In the genomic region with DNA sequence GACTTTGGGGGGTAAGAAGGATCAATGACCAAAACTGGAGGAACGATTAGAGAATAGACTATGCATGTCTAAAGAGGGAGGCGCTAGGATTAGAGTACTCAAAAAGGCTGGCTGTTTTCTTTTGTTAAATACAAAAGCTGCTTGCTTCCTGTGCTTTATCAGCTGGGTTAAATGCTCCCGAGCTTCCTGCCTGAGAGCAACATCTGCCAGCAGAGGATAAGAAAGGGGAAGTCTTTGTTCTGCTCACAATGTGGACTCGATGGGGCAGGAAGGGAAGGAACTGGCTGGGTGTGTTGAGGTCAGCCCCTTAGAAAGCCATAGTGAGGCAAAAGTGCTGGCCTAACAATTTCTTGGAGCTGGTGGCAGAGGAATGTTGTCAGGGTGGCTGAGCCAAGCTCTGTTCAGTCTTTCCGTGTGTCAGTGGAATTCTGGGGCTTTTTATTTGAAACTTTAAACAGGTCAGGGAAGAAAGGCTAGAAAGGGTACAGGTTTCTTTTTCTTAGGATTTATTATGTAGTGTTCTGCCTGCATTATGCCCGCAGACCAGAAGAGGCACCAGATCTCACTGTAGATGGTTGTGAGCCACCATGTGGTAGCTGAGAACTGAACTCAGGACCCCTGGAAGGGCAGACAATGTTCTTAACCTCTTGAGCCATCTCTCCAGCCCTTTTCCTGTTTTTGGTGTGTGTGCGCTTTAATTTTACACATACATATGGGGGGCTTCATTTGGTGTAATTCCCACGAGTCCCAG, we compare ENCODE assay signal across 8 mouse cellular contexts. TPM values are rescaled to one million over a fixed set of nuclear protein-coding genes. Genes with fewer than 3 reads are reported as not detected.
DNase-seq lines count a peak whose midpoint lies in the region; ATAC-seq and TF ChIP-seq lines count a peak whose summit lies in the region.

No protein-coding gene starts in this region.

- peaks cover 77% of the 10 kb centered on the region for H3K36me3 ChIP-seq in embryonic facial prominence, embryonic 13.5 days
- H3K36me3 ChIP-seq in liver, embryonic 14.5 days (replicated peaks; ENCODE audit: control insufficient read depth, insufficient read depth, low read depth), result peaks cover 49% of the 10 kb centered on the region

- H3K9me3 ChIP-seq in embryonic facial prominence, embryonic 13.5 days, result no peaks in the 10 kb centered on the region
- no peaks in the 10 kb centered on the region for H3K9me3 ChIP-seq in liver, embryonic 14.5 days (ENCODE audit: control insufficient read depth, low read length)

- no peak overlapping the region for H3K4me2 ChIP-seq in embryonic facial prominence, embryonic 13.5 days
- no peak overlapping the region for H3K4me2 ChIP-seq in liver, embryonic 14.5 days (ENCODE audit: low read depth)

- no peak overlapping the region for H3K4me3 ChIP-seq in embryonic facial prominence, embryonic 13.5 days
- H3K4me3 ChIP-seq in liver, embryonic 14.5 days (ENCODE audit: insufficient read depth in 1 of 2, low read depth in 2 of 2, low read length in 2 of 2), result no peak overlapping the region

- 52% methylated on average over 8 of the region's 8 CpGs for WGBS in embryonic facial prominence, embryonic 13.5 days
- 16% methylated on average over 8 of the region's 8 CpGs for WGBS in liver, embryonic 14.5 days (ENCODE audit: insufficient replicate concordance)

- no peak for ATAC-seq in embryonic facial prominence, embryonic 13.5 days (ENCODE audit: insufficient number of reproducible peaks, insufficient read depth, low FRiP score, low TSS enrichment, low read depth)
- peak; percentile 97 to 99 for ATAC-seq in hematopoietic stem cell, adult 5-6 weeks (replicated peaks in 1 of 2; ENCODE audit: insufficient read depth in 1 of 2, low FRiP score in 2 of 2, low TSS enrichment in 1 of 2, low read depth in 1 of 2, poor library complexity in 2 of 2, severe bottlenecking in 2 of 2)
- ATAC-seq in liver, embryonic 14.5 days (ENCODE audit: insufficient read depth), result peak; percentile 79

- H3K27me3 ChIP-seq in embryonic facial prominence, embryonic 13.5 days, result no peaks in the 10 kb centered on the region
- no peaks in the 10 kb centered on the region for H3K27me3 ChIP-seq in liver, embryonic 14.5 days (ENCODE audit: control insufficient read depth, insufficient read depth, low read length)

- H3K9ac ChIP-seq in embryonic facial prominence, embryonic 13.5 days, result no peak overlapping the region
- H3K9ac ChIP-seq in liver, embryonic 14.5 days (replicated peaks), result 0 out of 2 replicates have a peak overlapping the region, but pooled peaks have one; percentile 13

- peak; percentile 51 for DNase-seq in thymus, postnatal 0 days (ENCODE audit: low spot score)
- no peak for DNase-seq in thymus, postnatal 4 days
- peak; percentile 46 to 51 (median 47) for DNase-seq in liver, embryonic 14.5 days (ENCODE audit: low read depth in 3 of 3, low spot score in 3 of 3)
- DNase-seq in neural tube, embryonic 10.5 days (ENCODE audit: extremely low spot score, low spot score), result peak; percentile 30
- no peak for DNase-seq in ovary, postnatal 36 days (ENCODE audit: low spot score)
- no peak for DNase-seq in left cerebral cortex, postnatal 36 days (ENCODE audit: low spot score in 2 of 2)

- H3K4me1 ChIP-seq in embryonic facial prominence, embryonic 13.5 days, result 0 out of 2 replicates have a peak, but pooled peaks cover 8% of the 10 kb centered on the region
- H3K4me1 ChIP-seq in liver, embryonic 14.5 days (replicated peaks; ENCODE audit: control insufficient read depth in 2 of 2, insufficient read depth in 2 of 2, low read length in 1 of 2), result peaks cover 3 to 19% of the 10 kb centered on the region in 2 experiments; a peak in 3 of 4 replicates

- peak; percentile 22; the same call in 1 of the 2 replicates for TF ChIP-seq CTCF in liver, embryonic 14.5 days (IDR thresholded peaks at IDR 0.05; ENCODE audit: low read depth)

- TF ChIP-seq EP300 in liver, embryonic 14.5 days (IDR thresholded peaks at IDR 0.05; ENCODE audit: low read depth), result peak; percentile 50

- H3K27ac ChIP-seq in embryonic facial prominence, embryonic 13.5 days, result 0 out of 2 replicates have a peak overlapping the region, but pooled peaks have one; percentile 7
- peak overlapping the region; percentile 33 for H3K27ac ChIP-seq in liver, embryonic 14.5 days

- intact Hi-C loops in left cerebral cortex, postnatal 36 days (cut with DNase I), result no loop called here

RNA-seq across cellular contexts. Expression of gene Cep68, which starts 17.9 kb away (rescaled TPM):
- polyA plus RNA-seq in thymus, postnatal 0 days (2015; fragmentation: Nextera tagmentation; extraction: Ambion mirVana), result 16.6 and 18.1 TPM in 2 replicates
- polyA plus RNA-seq in embryonic facial prominence, embryonic 13.5 days (2015; fragmentation: Nextera tagmentation; extraction: Ambion mirVana), result 39.0 and 39.1 TPM in 2 replicates
- 58.3 and 65.7 TPM in 2 replicates for total RNA-seq in hematopoietic stem cell, adult 5-6 weeks (2017)
- polyA plus RNA-seq in liver, embryonic 14.5 days (2012; rRNA removed), result 4.5 TPM in 2 replicates
- polyA plus RNA-seq in liver, embryonic 14.5 days (2014; fragmentation: Nextera tagmentation; extraction: Ambion mirVana), result 4.8 and 5.7 TPM in 2 replicates
- total RNA-seq in left cerebral cortex, postnatal 36 days (2021), result 10 to 100 TPM; 27.4 to 29.1 TPM

RNA-seq across cellular contexts. Expression of gene Rab1a, which starts 30.1 kb away (rescaled TPM):
- polyA plus RNA-seq in thymus, postnatal 0 days (2015; fragmentation: Nextera tagmentation; extraction: Ambion mirVana), result 172 and 180 TPM in 2 replicates
- 251 and 290 TPM in 2 replicates for polyA plus RNA-seq in embryonic facial prominence, embryonic 13.5 days (2015; fragmentation: Nextera tagmentation; extraction: Ambion mirVana)
- 88.4 and 111 TPM in 2 replicates for total RNA-seq in hematopoietic stem cell, adult 5-6 weeks (2017)
- polyA plus RNA-seq in liver, embryonic 14.5 days (2012; rRNA removed), result 37.0 and 53.0 TPM in 2 replicates
- 80.6 and 84.2 TPM in 2 replicates for polyA plus RNA-seq in liver, embryonic 14.5 days (2014; fragmentation: Nextera tagmentation; extraction: Ambion mirVana)
- total RNA-seq in left cerebral cortex, postnatal 36 days (2021), result 100 to 1,000 TPM; 192 to 195 TPM

Comparison
In these comparisons a context has a peak if more than half of its experiments do, and no peak if none do; other contexts are left out.
1. DNase-seq: peak in thymus, postnatal 0 days (single experiment), liver, embryonic 14.5 days (3 of 3) and neural tube, embryonic 10.5 days (single experiment); none in thymus, postnatal 4 days (single experiment), ovary, postnatal 36 days (single experiment) and left cerebral cortex, postnatal 36 days (0 of 2).